Mouse (Mus musculus) stomach, postnatal 0 days (tissue): ENCODE results near the gene Paics. TPM values are rescaled to one million over a fixed set of nuclear protein-coding genes. Genes with fewer than 3 reads are reported as not detected.

ENCODE experiments used
- ATAC-seq: fragments of 200-750 bp; cut with Nextera tagmentation; 2 replicates; pipeline ENCODE4 v1.8.0; 2017; ENCODE audit not compliant: low FRiP score, low TSS enrichment
- DNase-seq: peaks from one replicate; pipeline ENCODE4 v3.0.0-alpha.2; 2016; ENCODE audit warnings: low spot score
- H3K27ac ChIP-seq: fragments of 300-500 bp; sonication (generic); replicated peaks from 2 replicates; pipeline ENCODE4 v1.5.1; 2014; ENCODE audit warnings: mild to moderate bottlenecking, control low read depth
- H3K27me3 ChIP-seq: fragments of 300-500 bp; sonication (generic); 2 replicates; pipeline ENCODE4 v1.6.1; 2014; ENCODE audit warnings: low read length; ENCODE audit not compliant: control insufficient read depth, insufficient read depth
- H3K36me3 ChIP-seq: fragments of 300-500 bp; sonication (generic); 2 replicates; pipeline ENCODE4 v1.6.1; 2014; ENCODE audit warnings: low read length, mixed read lengths; ENCODE audit not compliant: control insufficient read depth, insufficient read depth
- H3K4me1 ChIP-seq: fragments of 300-500 bp; sonication (generic); replicated peaks from 2 replicates; pipeline ENCODE4 v1.6.1; 2014; ENCODE audit warnings: antibody characterized with exemption; ENCODE audit not compliant: control insufficient read depth, insufficient read depth
- H3K4me2 ChIP-seq: fragments of 300-500 bp; sonication (generic); replicated peaks from 2 replicates; pipeline ENCODE4 v1.6.1; 2014; ENCODE audit warnings: low read depth, mild to moderate bottlenecking, control low read depth, moderate library complexity
- H3K4me3 ChIP-seq: fragments of 300-500 bp; sonication (generic); 2 replicates; pipeline ENCODE4 v1.5.1; 2014; ENCODE audit warnings: low read depth, low read length, control low read depth
- H3K9ac ChIP-seq: fragments of 300-500 bp; sonication (generic); 2 replicates; pipeline ENCODE4 v1.6.1; 2014; ENCODE audit warnings: mild to moderate bottlenecking, low read length, control low read depth, mixed read lengths
- H3K9me3 ChIP-seq: fragments of 300-500 bp; sonication (generic); 2 replicates; pipeline ENCODE4 v1.6.1; 2016; ENCODE audit warnings: low read length; ENCODE audit not compliant: control insufficient read depth
- CTCF ChIP-seq: IDR thresholded peaks from 2 replicates; pipeline ENCODE4 v1.5.1; 2016; ENCODE audit warnings: antibody characterized with exemption, low read depth, mild to moderate bottlenecking, moderate library complexity
- EP300 ChIP-seq: optimal IDR thresholded peaks from 2 replicates; pipeline ENCODE3; 2016; ENCODE audit warnings: antibody characterized with exemption
- WGBS: fragments of 180-500 bp; shearing (Covaris S2); extraction: QIAGEN DNeasy Blood & Tissue Kit; methylation state at CpG from one replicate; pipeline ENCODE4 v1.1.7; 2014; 5-methylcytosine and 5-hydroxymethylcytosine counted together
- polyA plus RNA-seq: library from polyadenylated mRNA; unstranded; fragments of >200 nt; fragmentation: Nextera tagmentation; extraction: Ambion mirVana; gene quantifications from 2 replicates; pipeline ENCODE4 v1.2.1, GENCODE M21; 2015

Gene Paics
- polyA plus RNA-seq, 1 experiment from 2014 or later, result 91.7 TPM

DNA sequence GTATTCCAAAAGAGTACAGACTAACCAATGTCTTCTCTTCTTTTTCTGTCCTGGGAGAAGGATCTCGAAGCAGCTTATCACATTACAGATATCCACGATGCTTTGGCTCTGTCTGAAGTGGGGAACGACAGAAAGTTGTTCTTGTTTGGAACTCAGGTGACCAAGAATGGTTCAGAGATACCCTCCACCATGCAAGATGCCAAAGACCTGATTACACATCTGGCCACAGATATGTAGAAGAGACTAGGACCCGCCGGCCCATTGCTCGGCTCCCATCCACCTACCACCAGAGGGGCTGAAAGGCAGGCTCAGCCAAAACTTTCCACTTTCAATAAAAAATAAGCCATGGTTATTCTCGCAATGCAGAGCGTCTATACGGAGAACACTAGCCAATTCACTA is 59.2 kb downstream of the Paics start:
- Histone ChIP-seq H3K4me3 (no peak overlapping the region), H3K4me2 (no peak overlapping the region), H3K36me3 (no peaks in the 10 kb centered on the region), H3K9ac (no peak overlapping the region), H3K9me3 (no peaks in the 10 kb centered on the region), H3K4me1 (no peaks in the 10 kb centered on the region), H3K27ac (no peak overlapping the region), H3K27me3 (no peaks in the 10 kb centered on the region)
- 91% methylated on average over 9 of the region's 9 CpGs for WGBS
- DNase-seq (no peak), ATAC-seq (no peak)
- TF ChIP-seq CTCF (no peak), EP300 (no peak)

GRCm38 (mm10) chr5:77011082-77011481 is 60.0 kb downstream of the Paics start:
- TF ChIP-seq EP300 (no peak), CTCF (no peak)
- ATAC-seq, result no peak

GRCm38 (mm10) chr5:77013171-77013570 is 62.1 kb downstream of the Paics start:
- 60% methylated on average over 3 of the region's 3 CpGs for WGBS
- Histone ChIP-seq H3K4me3 (no peak overlapping the region), H3K9ac (no peak overlapping the region), H3K36me3 (no peaks in the 10 kb centered on the region), H3K9me3 (no peaks in the 10 kb centered on the region), H3K27ac (no peak overlapping the region), H3K27me3 (no peaks in the 10 kb centered on the region), H3K4me1 (no peaks in the 10 kb centered on the region), H3K4me2 (no peak overlapping the region)
- DNase-seq (no peak), ATAC-seq (no peak)
- TF ChIP-seq CTCF, result no peak
- TF ChIP-seq EP300, result no peak

More at GRCm38 (mm10) chr5:77011082-77011481, 60.0 kb downstream of the Paics start:
- no peaks in the 10 kb centered on the region for H3K27me3 ChIP-seq
- H3K4me3 ChIP-seq, result no peak overlapping the region
- 63% methylated on average over 3 of the region's 3 CpGs for WGBS
- H3K27ac ChIP-seq, result no peak overlapping the region
- H3K36me3 ChIP-seq, result no peaks in the 10 kb centered on the region
- no peak for DNase-seq
- H3K4me1 ChIP-seq, result no peaks in the 10 kb centered on the region
- no peaks in the 10 kb centered on the region for H3K9me3 ChIP-seq
- no peak overlapping the region for H3K9ac ChIP-seq
- no peak overlapping the region for H3K4me2 ChIP-seq

DNA sequence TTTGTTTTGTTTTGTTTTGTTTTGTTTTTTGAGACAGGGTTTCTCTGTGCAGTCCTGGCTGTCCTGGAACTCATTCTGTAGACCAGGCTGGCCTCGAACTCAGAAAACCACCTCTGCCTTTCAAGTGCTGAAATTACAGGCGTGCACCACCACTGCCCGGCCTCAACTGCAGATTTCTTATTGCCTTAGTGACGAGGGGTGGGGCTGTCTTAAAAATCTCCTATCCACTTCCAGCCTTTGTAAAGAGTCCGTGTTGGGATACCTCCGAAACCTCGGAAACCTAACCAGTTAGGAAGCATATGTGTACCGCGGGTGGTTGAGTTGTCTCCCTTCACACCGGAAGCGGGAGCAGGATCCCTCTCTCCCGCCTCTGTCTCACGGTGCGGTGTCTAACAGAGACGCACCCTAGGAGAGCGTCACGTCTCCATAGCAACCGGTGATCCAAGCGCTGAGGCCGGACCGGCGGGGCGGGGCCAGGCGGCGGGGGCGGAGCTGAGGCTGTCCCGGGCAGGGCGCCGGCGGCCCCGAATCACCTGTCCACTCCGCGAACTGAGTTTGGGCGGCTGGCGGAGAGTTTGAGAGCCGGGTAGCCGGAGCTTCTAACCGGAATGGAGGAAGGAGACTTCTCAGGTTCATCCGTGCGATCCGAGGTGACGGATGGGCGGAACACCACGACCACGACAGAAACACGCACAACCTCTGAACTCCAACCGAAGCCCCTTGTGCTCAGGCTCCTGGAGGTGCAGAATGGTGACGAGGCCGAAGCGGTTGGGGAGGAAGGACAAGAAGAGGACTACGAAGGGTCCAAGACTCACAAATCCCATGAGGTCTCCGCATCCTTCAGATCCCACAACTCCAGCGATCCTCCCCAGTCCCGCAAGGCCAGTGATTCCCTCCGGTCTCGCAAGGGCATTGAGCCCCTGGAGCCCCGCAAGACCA is 64.7 kb downstream of the Paics start, which contains the start of gene Thegl:
TSS of gene Thegl (plus strand) at position 480 of the 939 bp plus-strand sequence.
- Histone ChIP-seq H3K9me3 (no peaks in the 10 kb centered on the region), H3K9ac (0 out of 2 replicates have a peak within 1 kb of the TSS, but pooled peaks have one; percentile 13)
- 13% methylated on average over 57 of the region's 57 CpGs for WGBS

More for the DNA sequence above, 64.7 kb downstream of the Paics start, which contains the start of gene Thegl:
- Histone ChIP-seq H3K27ac (no peak within 1 kb of the TSS), H3K36me3 (no peaks in the 10 kb centered on the region), H3K4me2 (peak within 1 kb of the TSS; percentile 81), H3K4me3 (peak within 1 kb of the TSS; percentile 45), H3K27me3 (no peaks in the 10 kb centered on the region), H3K4me1 (no peaks in the 10 kb centered on the region)
- DNase-seq (peak; percentile 92), ATAC-seq (peak; percentile 99)
- TF ChIP-seq CTCF, result no peak
- no peak for TF ChIP-seq EP300

Other genes with a start within 250 kb of the Paics start
- 7.0 and 7.4 TPM in 2 replicates for gene Aasdh, start 45.8 kb upstream of the Paics start, polyA plus RNA-seq
- gene Ppat, start 271 bp downstream of the Paics start, polyA plus RNA-seq, result 12.4 and 12.5 TPM in 2 replicates
- 47.1 and 49.2 TPM in 2 replicates for gene Srp72, start 23.4 kb downstream of the Paics start, polyA plus RNA-seq
- gene Arl9, start 52.7 kb downstream of the Paics start, polyA plus RNA-seq, result not detected in 2 replicates
- 0.08 TPM in 1 of 2 replicates, not detected in the other for gene Thegl, start 64.7 kb downstream of the Paics start, polyA plus RNA-seq
- 26.6 and 30.2 TPM in 2 replicates for gene Hopx, start 163.8 kb downstream of the Paics start, polyA plus RNA-seq